Mouse (Mus musculus) liver, postnatal 0 days (tissue): ENCODE results near the gene Itm2b. TPM values are rescaled to one million over a fixed set of nuclear protein-coding genes. Genes with fewer than 3 reads are reported as not detected.

Experiments used
- ATAC-seq: fragments of 200-750 bp; cut with Nextera tagmentation; 2 replicates; pipeline ENCODE4 v1.8.0; 2017; ENCODE audit warnings: mild to moderate bottlenecking, moderate library complexity
- DNase-seq: peaks from one replicate; pipeline ENCODE4 v3.0.0-alpha.2; 2016
- H3K27ac ChIP-seq: fragments of 300-500 bp; sonication (generic); 2 replicates; pipeline ENCODE4 v1.5.1; 2014; ENCODE audit warnings: antibody characterized with exemption, moderate library complexity, mild to moderate bottlenecking, low read depth
- H3K27me3 ChIP-seq: fragments of 300-500 bp; sonication (generic); 2 replicates; pipeline ENCODE4 v1.6.1; 2014; ENCODE audit warnings: low read length, control low read depth, mixed read lengths; ENCODE audit not compliant: insufficient read depth
- H3K36me3 ChIP-seq: fragments of 300-500 bp; sonication (generic); replicated peaks from 2 replicates; pipeline ENCODE4 v1.6.1; 2014; ENCODE audit warnings: mild to moderate bottlenecking, control low read depth, low read length, moderate library complexity, mixed read lengths; ENCODE audit not compliant: insufficient read depth
- H3K4me1 ChIP-seq: fragments of 300-500 bp; sonication (generic); 2 replicates; pipeline ENCODE4 v1.6.1; 2014; ENCODE audit warnings: antibody characterized with exemption, mild to moderate bottlenecking, control low read depth; ENCODE audit not compliant: insufficient read depth
- H3K4me2 ChIP-seq: fragments of 300-500 bp; sonication (generic); 2 replicates; pipeline ENCODE4 v1.6.1; 2014; ENCODE audit warnings: low read depth, mild to moderate bottlenecking, low read length, moderate library complexity, mixed read lengths
- H3K4me3 ChIP-seq: fragments of 300-500 bp; sonication (generic); 2 replicates; pipeline ENCODE4 v1.5.1; 2014; ENCODE audit warnings: low read depth, low read length
- H3K9ac ChIP-seq: fragments of 300-500 bp; sonication (generic); replicated peaks from 2 replicates; pipeline ENCODE4 v1.6.1; 2014; ENCODE audit warnings: mild to moderate bottlenecking, moderate library complexity
- H3K9me3 ChIP-seq: fragments of 300-500 bp; sonication (generic); 2 replicates; pipeline ENCODE4 v1.6.1; 2016; ENCODE audit warnings: mild to moderate bottlenecking, control low read depth, low read length, mixed read lengths
- CTCF ChIP-seq: sonication (generic); IDR thresholded peaks from 2 replicates; pipeline ENCODE4 v1.5.1; 2016; ENCODE audit warnings: antibody characterized with exemption, low read depth
- EP300 ChIP-seq: IDR thresholded peaks from 2 replicates; pipeline ENCODE4 v1.6.1; 2016; ENCODE audit warnings: antibody characterized with exemption, low read depth, mild to moderate bottlenecking
- WGBS: fragments of 180-500 bp; shearing (Covaris S2); extraction: QIAGEN DNeasy Blood & Tissue Kit; methylation state at CpG from one replicate; pipeline ENCODE4 v1.1.7; 2014; ENCODE audit not compliant: insufficient replicate concordance; 5-methylcytosine and 5-hydroxymethylcytosine counted together
- polyA plus RNA-seq: library from polyadenylated mRNA; unstranded; fragments of >200 nt; fragmentation: Nextera tagmentation; extraction: Ambion mirVana; gene quantifications from 2 replicates; pipeline ENCODE4 v1.2.1, GENCODE M21; 2015

Gene Itm2b
- polyA plus RNA-seq, 1 experiment from 2014 or later = 961 TPM

DNA sequence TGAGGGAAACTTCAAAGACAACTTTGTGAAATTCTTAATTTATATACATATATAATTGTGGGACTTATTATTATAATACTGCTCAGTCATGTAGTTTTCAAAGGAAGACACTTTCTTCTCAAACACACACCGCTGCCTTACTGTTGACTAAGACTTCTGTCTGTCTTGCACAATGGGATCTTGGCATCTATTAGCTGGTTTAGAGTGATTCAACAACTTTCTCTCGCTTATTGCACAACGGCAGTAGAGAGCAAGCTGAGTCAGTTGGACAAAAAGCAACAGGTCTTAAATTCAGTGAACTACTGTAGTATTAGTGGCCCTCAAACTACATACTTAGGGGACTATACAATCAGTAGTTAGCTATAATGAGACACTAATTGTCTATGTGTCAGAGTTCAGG, 25.0 kb upstream of the Itm2b start:
- DNase-seq (no peak), ATAC-seq (peak; percentile 74; the same call in 1 of the 2 replicates)

DNA sequence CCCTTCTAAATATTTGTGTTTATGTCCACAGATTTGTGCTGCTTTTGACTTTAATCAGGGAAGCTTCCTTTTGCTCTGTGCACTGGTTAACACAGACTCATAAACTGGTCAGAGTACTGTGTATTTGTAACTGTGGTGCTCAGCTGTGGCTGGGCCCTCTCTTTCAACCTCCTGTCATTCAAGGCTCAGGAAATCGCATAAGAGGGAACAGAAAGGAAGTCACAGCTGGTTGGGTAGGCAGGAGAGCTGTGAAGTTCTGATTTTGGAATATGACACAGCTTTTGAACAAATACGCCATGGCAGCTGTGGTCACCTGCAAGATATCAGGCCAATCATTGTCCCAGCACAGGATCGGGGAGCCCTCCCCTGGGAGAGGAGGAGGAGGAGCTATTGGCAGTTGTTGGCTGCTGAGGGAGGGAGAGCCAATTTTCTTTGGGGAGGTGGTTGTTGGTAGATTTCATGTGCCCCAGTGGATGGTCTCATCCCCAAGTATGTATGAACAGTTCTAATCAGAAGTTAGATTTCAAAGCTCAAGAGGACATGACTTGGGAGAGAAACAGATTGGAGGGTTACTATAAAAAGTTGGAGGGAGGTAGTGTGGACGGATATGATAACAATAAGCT, 23.2 kb upstream of the Itm2b start:
- WGBS = 40% methylated on average over 4 of the region's 4 CpGs
- no peaks in the 10 kb centered on the region for H3K27me3 ChIP-seq
- DNase-seq = no peak

More for the DNA sequence above, 25.0 kb upstream of the Itm2b start:
- Histone ChIP-seq H3K4me2 (0 out of 2 replicates have a peak overlapping the region, but pooled peaks have one; percentile 11), H3K9ac (no peak overlapping the region), H3K36me3 (no peaks in the 10 kb centered on the region), H3K9me3 (no peaks in the 10 kb centered on the region), H3K4me3 (no peak overlapping the region), H3K27me3 (no peaks in the 10 kb centered on the region), H3K4me1 (peaks cover 7% of the 10 kb centered on the region; the same call in 1 of the 2 replicates), H3K27ac (0 out of 2 replicates have a peak overlapping the region, but pooled peaks have one; percentile 30)
- WGBS = 38% methylated on average over 3 of the region's 3 CpGs
- TF ChIP-seq CTCF (no peak), EP300 (0 out of 2 replicates have a peak, but pooled peaks have one; percentile 25)

DNA sequence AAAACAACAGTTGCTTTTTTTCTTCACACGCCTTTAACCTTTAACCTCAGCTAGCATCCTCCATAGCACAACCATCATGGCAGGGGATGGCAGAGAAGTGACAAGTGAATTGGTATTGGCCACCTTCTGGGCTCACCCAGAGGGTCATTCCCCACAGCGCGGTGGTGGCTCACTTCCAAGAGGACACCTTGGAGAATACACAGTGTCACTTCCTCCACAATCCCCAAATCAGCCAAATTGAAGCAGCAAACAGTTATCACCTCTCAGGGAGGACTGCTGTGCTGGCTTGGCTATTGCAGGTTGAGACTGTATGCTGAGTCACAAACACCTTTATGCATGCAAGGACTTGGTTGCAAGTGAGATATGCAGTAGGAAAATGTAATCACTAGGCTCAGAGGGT, 18.9 kb upstream of the Itm2b start:
- DNase-seq (no peak), ATAC-seq (no peak)
- TF ChIP-seq EP300 (no peak), CTCF (no peak)
- Histone ChIP-seq H3K9me3 (no peaks in the 10 kb centered on the region), H3K4me2 (no peak overlapping the region), H3K9ac (no peak overlapping the region), H3K36me3 (no peaks in the 10 kb centered on the region), H3K4me3 (no peak overlapping the region), H3K27ac (no peak overlapping the region), H3K4me1 (peaks cover 34% of the 10 kb centered on the region), H3K27me3 (no peaks in the 10 kb centered on the region)
- WGBS = 74% methylated on average over 3 of the region's 3 CpGs

More for the DNA sequence above, 23.2 kb upstream of the Itm2b start:
- Histone ChIP-seq H3K36me3 (no peaks in the 10 kb centered on the region), H3K4me3 (no peak overlapping the region), H3K27ac (no peak overlapping the region), H3K9me3 (no peaks in the 10 kb centered on the region), H3K9ac (no peak overlapping the region), H3K4me2 (no peak overlapping the region), H3K4me1 (peaks cover 9% of the 10 kb centered on the region)
- no peak for ATAC-seq
- TF ChIP-seq EP300 (no peak), CTCF (no peak)

DNA sequence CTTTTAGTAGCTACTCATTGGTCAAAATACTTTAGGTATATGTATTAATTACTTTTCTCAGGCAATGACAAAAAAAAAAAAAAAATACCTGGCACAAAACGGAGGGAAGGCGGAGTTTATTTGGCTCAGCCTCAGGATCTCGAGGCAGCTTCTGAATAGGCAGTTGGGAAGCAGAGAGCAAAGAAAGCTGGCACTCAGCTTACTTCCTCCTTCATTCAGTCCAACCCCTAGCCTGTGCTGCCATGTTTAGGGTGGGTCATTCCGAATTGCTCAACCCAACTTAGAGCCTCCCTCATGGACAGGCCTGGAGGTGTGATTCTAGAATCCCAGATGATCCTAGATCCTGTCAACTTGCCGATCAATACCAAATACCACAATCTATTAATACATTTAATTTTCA, 18.3 kb upstream of the Itm2b start:
- no peaks in the 10 kb centered on the region for H3K27me3 ChIP-seq
- no peaks in the 10 kb centered on the region for H3K36me3 ChIP-seq
- no peaks in the 10 kb centered on the region for H3K9me3 ChIP-seq
- H3K27ac ChIP-seq = no peak overlapping the region
- H3K4me1 ChIP-seq = peaks cover 34% of the 10 kb centered on the region
- no peak overlapping the region for H3K4me3 ChIP-seq
- 60% methylated on average over 5 of the region's 5 CpGs for WGBS
- ATAC-seq (no peak), DNase-seq (no peak)
- H3K9ac ChIP-seq = no peak overlapping the region
- no peak for TF ChIP-seq CTCF
- TF ChIP-seq EP300 = no peak
- no peak overlapping the region for H3K4me2 ChIP-seq

DNA sequence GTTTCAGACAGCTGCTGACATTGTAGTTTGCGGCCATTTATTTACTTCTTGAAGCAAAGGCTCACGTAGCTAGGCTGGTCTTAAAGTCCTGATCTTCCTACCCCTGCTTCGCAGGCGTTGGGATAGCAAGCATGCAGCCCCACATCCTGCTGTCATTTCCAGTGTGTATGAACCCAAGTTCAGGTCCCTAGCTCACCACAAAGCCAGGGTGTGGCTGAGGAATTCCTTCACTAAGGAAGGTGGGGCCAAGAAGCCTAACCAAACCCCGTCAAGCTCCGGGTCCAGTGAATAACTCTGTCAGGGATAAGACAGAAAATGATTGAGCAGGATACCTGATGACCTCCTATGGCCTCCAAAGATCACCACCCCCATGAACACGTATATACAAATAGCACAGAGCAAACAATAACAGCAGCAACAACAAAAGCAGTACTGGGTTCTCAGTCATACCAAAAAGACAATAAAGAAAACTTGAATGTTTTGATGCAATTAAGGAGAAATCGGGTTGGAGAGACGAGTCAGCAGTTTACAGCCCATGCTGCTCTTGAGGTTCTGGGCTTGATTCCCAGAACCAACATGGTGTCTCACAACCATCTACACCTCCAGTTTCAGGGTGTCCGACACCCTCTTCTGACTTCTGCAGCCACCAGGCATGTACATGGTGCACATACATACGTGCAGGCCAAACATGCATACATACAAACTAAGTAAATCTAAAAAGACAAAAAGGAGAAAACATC, 17.4 kb upstream of the Itm2b start:
- ATAC-seq (no peak), DNase-seq (no peak)
- Histone ChIP-seq H3K9me3 (no peaks in the 10 kb centered on the region), H3K36me3 (no peaks in the 10 kb centered on the region), H3K9ac (no peak overlapping the region), H3K4me3 (no peak overlapping the region), H3K27ac (peak overlapping the region; percentile 72), H3K27me3 (no peaks in the 10 kb centered on the region), H3K4me2 (no peak overlapping the region; the same call in 1 of the 2 replicates), H3K4me1 (peaks cover 39% of the 10 kb centered on the region)
- WGBS = 53% methylated on average over 11 of the region's 11 CpGs
- no peak for TF ChIP-seq EP300
- TF ChIP-seq CTCF = no peak

DNA sequence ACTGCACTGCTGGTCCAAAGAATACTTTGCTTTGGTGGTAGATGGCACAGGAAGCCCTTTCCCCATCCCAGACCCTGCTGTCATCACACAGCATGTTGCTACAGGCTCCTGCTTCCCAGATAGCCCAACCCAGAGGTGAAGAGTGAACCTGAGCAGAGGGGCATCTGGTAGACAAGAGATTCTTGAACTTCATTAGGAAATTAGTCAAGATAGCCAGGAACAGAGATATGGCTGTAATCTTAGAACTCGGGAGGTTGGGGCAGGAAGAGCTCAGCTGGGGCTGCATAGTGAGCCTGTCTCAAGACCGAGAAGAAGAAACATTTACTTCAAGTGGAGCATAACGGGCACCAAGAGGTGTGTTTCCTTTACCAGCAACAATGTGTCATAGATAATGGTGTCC, 16.3 kb upstream of the Itm2b start:
- Histone ChIP-seq H3K4me3 (no peak overlapping the region), H3K27ac (peak overlapping the region; percentile 72), H3K9ac (no peak overlapping the region), H3K4me2 (peak overlapping the region; percentile 40), H3K27me3 (no peaks in the 10 kb centered on the region), H3K36me3 (no peaks in the 10 kb centered on the region), H3K4me1 (peaks cover 39% of the 10 kb centered on the region), H3K9me3 (no peaks in the 10 kb centered on the region)
- TF ChIP-seq EP300 (no peak), CTCF (no peak)
- ATAC-seq (no peak), DNase-seq (no peak)
- 22% methylated on average over 3 of the region's 3 CpGs for WGBS
